Mouse (Mus musculus) heart, postnatal 0 days (tissue): ENCODE measurements around the gene Trpm5. TPM values are rescaled to one million over a fixed set of nuclear protein-coding genes. Genes with fewer than 3 reads are reported as not detected.

Experiments used
- ATAC-seq: fragments of 200-750 bp; cut with Nextera tagmentation; 2 replicates; pipeline ENCODE4 v1.8.0; 2017; ENCODE audit warnings: low read depth, moderate number of reproducible peaks, moderate library complexity; ENCODE audit not compliant: insufficient read depth
- DNase-seq: peaks from one replicate; pipeline ENCODE4 v3.0.0-alpha.2; 2016; ENCODE audit warnings: low spot score
- H3K27ac ChIP-seq: fragments of 300-500 bp; sonication (generic); 2 replicates; pipeline ENCODE4 v1.5.1; 2014; ENCODE audit warnings: low read depth, mild to moderate bottlenecking
- H3K27me3 ChIP-seq: fragments of 300-500 bp; sonication (generic); 2 replicates; pipeline ENCODE4 v1.6.1; 2014; ENCODE audit warnings: low read length, mixed read lengths; ENCODE audit not compliant: control insufficient read depth, insufficient read depth
- H3K36me3 ChIP-seq: fragments of 300-500 bp; sonication (generic); replicated peaks from 2 replicates; pipeline ENCODE4 v1.6.1; 2014; ENCODE audit warnings: low read length, mixed read lengths; ENCODE audit not compliant: control insufficient read depth, insufficient read depth
- H3K4me1 ChIP-seq: fragments of 300-500 bp; sonication (generic); 2 replicates; pipeline ENCODE4 v1.6.1; 2014; ENCODE audit warnings: antibody characterized with exemption; ENCODE audit not compliant: control insufficient read depth, insufficient read depth
- H3K4me2 ChIP-seq: fragments of 300-500 bp; sonication (generic); 2 replicates; pipeline ENCODE4 v1.6.1; 2014; ENCODE audit warnings: low read depth, mild to moderate bottlenecking, low read length, moderate library complexity
- H3K4me3 ChIP-seq: fragments of 300-500 bp; sonication (generic); 2 replicates; pipeline ENCODE4 v1.5.1; 2014; ENCODE audit warnings: low read depth, low read length
- H3K9ac ChIP-seq: fragments of 300-500 bp; sonication (generic); replicated peaks from 2 replicates; pipeline ENCODE4 v1.6.1; 2014; ENCODE audit warnings: low read depth, low read length, mixed read lengths
- H3K9me3 ChIP-seq: fragments of 300-500 bp; sonication (generic); replicated peaks from 2 replicates; pipeline ENCODE4 v1.6.1; 2016; ENCODE audit warnings: low read length; ENCODE audit not compliant: control insufficient read depth
- CTCF ChIP-seq: IDR thresholded peaks from 2 replicates; pipeline ENCODE4 v1.5.1; 2016; ENCODE audit warnings: antibody characterized with exemption, control low read depth, low read depth
- EP300 ChIP-seq: IDR thresholded peaks from 2 replicates; pipeline ENCODE4 v1.6.1; 2016; ENCODE audit warnings: antibody characterized with exemption, low read depth
- WGBS: fragments of 180-500 bp; shearing (Covaris S2); extraction: QIAGEN DNeasy Blood & Tissue Kit; methylation state at CpG from one replicate; pipeline ENCODE4 v1.1.7; 2014; 5-methylcytosine and 5-hydroxymethylcytosine counted together
- polyA plus RNA-seq: library from polyadenylated mRNA; unstranded; fragments of >200 nt; fragmentation: Nextera tagmentation; extraction: Ambion mirVana; gene quantifications from 2 replicates; pipeline ENCODE4 v1.2.1, GENCODE M21; 2015
- total RNA-seq: library from RNA; depleted of rRNA; stranded (reverse); fragments of >200 nt; gene quantifications from 2 replicates; pipeline ENCODE4 v1.2.3, GENCODE M21; 2014; ENCODE audit warnings: low replicate concordance

Trpm5 gene
- total and polyA plus RNA-seq, 2 experiments from 2014 or later, result 0.61 to 1.6 TPM

DNA sequence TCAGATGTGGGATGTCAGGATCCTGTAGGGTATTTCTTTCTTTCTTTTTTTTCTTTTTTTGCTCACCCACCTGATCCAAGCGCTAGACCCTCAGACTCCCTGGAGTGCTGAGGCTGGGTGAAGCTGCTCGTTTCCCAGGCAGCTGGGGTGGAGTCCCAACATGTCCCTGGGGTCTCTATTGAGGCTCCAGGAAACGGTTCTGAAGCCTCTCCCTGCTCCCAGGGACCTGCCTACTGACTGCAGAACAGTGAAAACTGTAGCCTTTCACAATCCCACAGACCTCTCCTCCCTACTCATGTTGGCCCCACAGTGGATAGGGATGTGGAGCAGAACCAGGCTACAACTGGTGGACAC is 39.9 kb downstream of the Trpm5 start:
- H3K36me3 ChIP-seq, result peaks cover 4% of the 10 kb centered on the region; the same call in 1 of the 2 replicates
- DNase-seq, result no peak

DNA sequence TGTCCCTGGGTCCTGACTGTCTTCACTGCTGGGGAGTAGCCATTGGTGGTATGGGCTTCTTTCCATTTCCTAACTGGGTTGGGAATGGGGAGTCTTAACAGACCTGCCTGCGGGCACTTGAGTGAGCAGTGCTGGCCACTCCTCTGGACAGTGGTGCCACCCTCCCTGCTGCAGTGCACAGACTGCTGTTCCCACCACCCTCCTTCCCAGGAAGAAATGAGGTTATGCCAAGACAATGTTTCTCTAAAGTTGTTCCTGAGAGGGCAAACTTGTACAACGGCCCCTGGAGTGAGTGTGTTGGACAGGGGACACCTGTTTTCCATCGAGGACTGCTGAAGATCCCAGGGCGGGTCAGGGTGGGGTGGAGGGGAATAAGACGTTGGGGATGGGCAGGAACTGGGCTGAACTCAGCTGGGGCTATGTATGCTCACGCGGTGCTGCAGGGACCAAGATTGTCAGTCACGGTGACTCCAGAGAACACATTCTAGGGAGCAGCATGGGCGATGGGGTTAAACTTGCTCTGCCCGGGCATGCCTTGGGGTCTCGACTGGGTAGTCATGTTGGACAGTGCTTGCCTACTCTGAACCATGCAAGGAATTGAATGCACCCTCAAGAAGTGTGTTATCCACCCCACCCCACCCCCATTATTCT is 40.4 kb downstream of the Trpm5 start:
- 8% methylated on average over 11 of the region's 11 CpGs for WGBS
- H3K27ac ChIP-seq, result peak overlapping the region; percentile 99
- peaks cover 4% of the 10 kb centered on the region; the same call in 1 of the 2 replicates for H3K36me3 ChIP-seq
- peak overlapping the region; percentile 97 for H3K4me2 ChIP-seq
- H3K4me3 ChIP-seq, result peak overlapping the region; percentile 96
- no peak for ATAC-seq
- no peaks in the 10 kb centered on the region for H3K27me3 ChIP-seq
- TF ChIP-seq EP300, result no peak
- no peak; the same call in 1 of the 2 replicates for TF ChIP-seq CTCF
- no peak for DNase-seq
- H3K9ac ChIP-seq, result peak overlapping the region; percentile 99
- H3K9me3 ChIP-seq, result no peaks in the 10 kb centered on the region
- H3K4me1 ChIP-seq, result peaks cover 80% of the 10 kb centered on the region

More for the DNA sequence above, 39.9 kb downstream of the Trpm5 start:
- H3K4me1 ChIP-seq, result peaks cover 80% of the 10 kb centered on the region
- peak overlapping the region; percentile 96 for H3K4me3 ChIP-seq
- H3K27me3 ChIP-seq, result no peaks in the 10 kb centered on the region
- WGBS, result 21% methylated on average over 3 of the region's 3 CpGs
- H3K27ac ChIP-seq, result peak overlapping the region; percentile 99
- no peak for TF ChIP-seq EP300
- TF ChIP-seq CTCF, result no peak
- H3K4me2 ChIP-seq, result peak overlapping the region; percentile 97
- no peak for ATAC-seq
- peak overlapping the region; percentile 99 for H3K9ac ChIP-seq
- H3K9me3 ChIP-seq, result no peaks in the 10 kb centered on the region

DNA sequence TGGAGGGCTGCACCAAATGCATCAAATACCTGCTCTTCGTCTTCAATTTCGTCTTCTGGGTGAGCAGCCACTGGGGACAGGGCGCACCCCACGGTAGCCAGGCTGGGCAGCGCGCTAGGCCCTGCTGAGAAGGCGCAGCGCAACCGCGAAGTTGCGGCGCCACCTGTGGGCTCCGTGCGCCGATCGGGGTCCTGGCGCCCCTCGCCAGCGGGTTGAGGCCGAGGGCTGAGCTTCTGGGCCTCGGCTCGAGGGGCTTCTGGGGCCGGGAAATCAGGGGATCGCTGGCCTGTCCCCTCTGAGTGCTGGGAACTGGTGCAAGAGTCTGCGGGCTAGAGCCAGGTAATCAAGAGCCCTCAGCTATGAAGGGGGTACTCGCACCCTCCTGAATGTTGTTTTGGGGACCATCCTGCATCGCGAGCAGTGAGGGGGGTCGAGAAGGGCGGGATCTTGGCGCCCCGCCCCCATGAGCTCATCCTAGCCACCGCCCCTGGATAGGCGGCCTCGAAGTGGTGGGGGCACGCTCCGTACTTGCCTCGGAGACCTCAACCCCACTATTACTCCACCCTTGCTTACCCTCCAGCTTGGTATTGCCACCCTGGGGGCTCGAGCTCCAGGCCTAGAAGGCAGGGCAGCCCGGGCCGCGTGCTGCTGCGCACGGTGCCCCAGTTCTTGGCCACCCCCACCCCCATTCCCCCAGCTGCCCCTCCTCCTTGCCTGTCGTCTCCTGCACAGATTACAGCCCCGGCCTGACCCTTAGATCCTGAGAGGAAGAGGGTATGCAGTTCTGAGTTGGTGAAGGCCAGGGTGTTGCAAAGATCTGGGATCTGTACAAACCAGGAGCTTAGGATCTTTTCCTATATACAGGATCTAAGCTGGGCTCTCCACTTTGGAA is 41.2 kb downstream of the Trpm5 start:
- Histone ChIP-seq H3K9me3 (no peaks in the 10 kb centered on the region), H3K4me2 (peak overlapping the region; percentile 97), H3K27me3 (no peaks in the 10 kb centered on the region), H3K9ac (peak overlapping the region; percentile 99), H3K27ac (peak overlapping the region; percentile 99), H3K36me3 (peaks cover 4% of the 10 kb centered on the region; the same call in 1 of the 2 replicates), H3K4me1 (peaks cover 72% of the 10 kb centered on the region), H3K4me3 (peak overlapping the region; percentile 96)
- DNase-seq, result peak; percentile 66
- ATAC-seq, result peak; percentile 54
- WGBS, result under 1% methylated on average over 46 of the region's 46 CpGs
- TF ChIP-seq CTCF (peak; percentile 27), EP300 (no peak; the same call in 1 of the 2 replicates)

DNA sequence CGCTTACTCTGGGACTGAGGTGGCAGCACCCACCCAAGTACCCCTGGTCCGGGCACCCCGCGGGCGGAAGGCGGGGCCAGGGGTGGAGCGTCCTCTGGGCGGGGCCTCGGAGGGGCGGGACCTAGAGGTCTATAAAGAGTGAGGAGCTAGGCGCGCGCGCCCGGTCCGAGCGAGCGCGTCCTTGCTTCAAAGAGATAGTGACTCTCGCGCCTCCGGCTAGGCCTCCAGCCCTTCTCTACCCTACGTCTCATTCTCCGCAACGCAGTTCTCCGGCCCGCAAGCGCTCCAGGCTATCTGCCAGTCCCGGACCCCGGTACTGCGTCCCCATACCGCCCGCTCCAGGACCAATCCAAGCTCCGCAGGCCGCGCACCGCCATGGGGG is 41.8 kb downstream of the Trpm5 start, which contains the start of gene Cd81:
Gene Cd81, plus strand, starts transcription at position 114 of the 382 bp plus-strand sequence.
- 0% methylated on average over 37 of the region's 37 CpGs for WGBS
- Histone ChIP-seq H3K4me1 (peaks cover 66% of the 10 kb centered on the region), H3K4me3 (peak within 1 kb of the TSS; percentile 96), H3K27me3 (no peaks in the 10 kb centered on the region), H3K9ac (peak within 1 kb of the TSS; percentile 99), H3K9me3 (no peaks in the 10 kb centered on the region), H3K36me3 (peaks cover 4% of the 10 kb centered on the region; the same call in 1 of the 2 replicates), H3K27ac (peak within 1 kb of the TSS; percentile 99), H3K4me2 (peak within 1 kb of the TSS; percentile 97)
- DNase-seq, result peak; percentile 84
- TF ChIP-seq EP300, result peak; percentile 56; the same call in 1 of the 2 replicates
- TF ChIP-seq CTCF, result no peak
- peak; percentile 81 for ATAC-seq

DNA sequence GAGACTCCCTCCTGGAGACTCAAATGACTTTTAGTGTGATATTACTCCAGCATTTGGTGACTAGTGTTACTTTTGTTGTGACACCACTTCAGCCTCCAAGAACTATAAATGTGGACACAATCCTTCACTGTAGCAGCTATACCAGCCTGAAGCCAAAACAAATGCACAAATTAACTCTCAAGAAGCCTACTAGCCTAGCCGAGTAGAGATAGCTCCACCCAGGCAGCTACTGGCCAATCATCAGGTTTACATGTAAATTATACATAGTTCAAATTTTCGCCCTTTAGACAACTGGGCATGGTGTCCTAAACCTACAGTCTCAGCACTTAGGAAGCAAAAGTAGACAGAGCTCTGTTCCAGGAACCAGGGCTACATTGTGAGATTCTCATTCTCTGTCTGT is 43.1 kb downstream of the Trpm5 start:
- peaks cover 53% of the 10 kb centered on the region for H3K4me1 ChIP-seq
- H3K4me2 ChIP-seq, result no peak overlapping the region
- DNase-seq (no peak), ATAC-seq (no peak)
- H3K4me3 ChIP-seq, result no peak overlapping the region
- no peaks in the 10 kb centered on the region for H3K27me3 ChIP-seq
- H3K27ac ChIP-seq, result peak overlapping the region; percentile 99
- peaks cover 3% of the 10 kb centered on the region; the same call in 1 of the 2 replicates for H3K36me3 ChIP-seq
- H3K9ac ChIP-seq, result no peak overlapping the region
- 50% methylated on average over 2 of the region's 2 CpGs for WGBS
- no peaks in the 10 kb centered on the region for H3K9me3 ChIP-seq
- TF ChIP-seq EP300 (0 out of 2 replicates have a peak, but pooled peaks have one; percentile 24), CTCF (no peak)
